Mouse (Mus musculus): Measurements from ENCODE around the gene Tldc1. TPM values are rescaled to one million over a fixed set of nuclear protein-coding genes. Genes with fewer than 3 reads are reported as not detected.

Gene Tldc1
- polyA plus RNA-seq, 1 experiment from 2014 or later: 10.3 TPM

DNA sequence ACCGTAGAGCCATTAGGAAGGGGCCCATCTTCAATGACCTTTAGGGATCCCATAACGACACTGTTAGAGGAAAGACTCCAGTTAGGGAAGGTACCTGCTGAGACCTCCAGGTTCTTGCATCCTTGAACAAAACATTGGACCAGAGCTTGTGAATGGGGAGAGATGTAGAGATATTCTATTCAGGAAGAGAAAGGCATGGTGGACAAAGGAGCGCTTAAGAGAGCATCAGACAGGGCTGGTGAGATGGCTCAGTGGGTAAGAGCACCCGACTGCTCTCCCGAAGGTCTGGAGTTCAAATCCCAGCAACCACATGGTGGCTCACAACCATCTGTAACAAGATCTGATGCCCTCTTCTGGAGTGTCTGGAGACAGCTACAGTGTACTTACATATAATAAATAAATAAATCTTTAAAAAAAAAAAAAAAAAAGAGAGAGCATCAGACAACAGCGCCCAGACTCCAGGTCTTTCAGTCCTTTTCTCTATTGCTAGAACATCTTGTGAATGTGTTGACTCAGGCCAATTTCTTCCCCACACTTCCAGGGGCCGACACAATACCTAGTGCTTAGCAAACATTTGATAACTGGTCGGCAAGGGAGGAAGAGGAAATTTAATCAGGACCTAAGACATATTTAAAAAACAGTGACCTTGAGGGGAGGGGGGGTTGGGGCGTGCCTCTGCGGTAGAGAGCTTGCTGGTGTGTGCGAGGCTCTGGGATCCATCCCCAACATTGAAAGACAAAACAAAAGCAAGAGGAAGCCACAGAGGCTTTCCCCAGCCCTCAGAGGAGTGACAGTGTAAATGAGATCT, 40.9 kb downstream of the Tldc1 start:
- ATAC-seq (ENCODE audit: insufficient read depth) (no peak), DNase-seq (no peak)
- no peak overlapping the region for H3K4me2 ChIP-seq
- WGBS: 61% methylated on average over 11 of the region's 11 CpGs
- no peak overlapping the region for H3K9ac ChIP-seq
- H3K36me3 ChIP-seq (ENCODE audit: insufficient read depth): no peaks in the 10 kb centered on the region
- H3K4me3 ChIP-seq (ENCODE audit: low read depth, low read length): no peak overlapping the region
- no peak overlapping the region for H3K27ac ChIP-seq (ENCODE audit: low read depth)
- H3K4me1 ChIP-seq (ENCODE audit: insufficient read depth): no peaks in the 10 kb centered on the region
- no peaks in the 10 kb centered on the region for H3K9me3 ChIP-seq (ENCODE audit: low read depth, low read length)
- TF ChIP-seq CTCF (IDR thresholded peaks at IDR 0.05; ENCODE audit: low read depth): no peak
- no peaks in the 10 kb centered on the region for H3K27me3 ChIP-seq (ENCODE audit: insufficient read depth, low read length)

GRCm38 (mm10) chr8:119736348-119736917, 41.8 kb downstream of the Tldc1 start:
- WGBS: 84% methylated on average over 10 of the region's 10 CpGs
- H3K4me2 ChIP-seq: no peak overlapping the region
- DNase-seq: no peak
- no peak overlapping the region for H3K27ac ChIP-seq (ENCODE audit: low read depth)
- no peaks in the 10 kb centered on the region for H3K27me3 ChIP-seq (ENCODE audit: insufficient read depth, low read length)
- no peaks in the 10 kb centered on the region for H3K9me3 ChIP-seq (ENCODE audit: low read depth, low read length)
- no peak overlapping the region for H3K9ac ChIP-seq
- TF ChIP-seq CTCF (IDR thresholded peaks at IDR 0.05; ENCODE audit: low read depth): no peak
- ATAC-seq (ENCODE audit: insufficient read depth): no peak
- H3K36me3 ChIP-seq (ENCODE audit: insufficient read depth): no peaks in the 10 kb centered on the region
- H3K4me1 ChIP-seq (ENCODE audit: insufficient read depth): no peaks in the 10 kb centered on the region
- H3K4me3 ChIP-seq (ENCODE audit: low read depth, low read length): no peak overlapping the region

- no peak for TF ChIP-seq CTCF (IDR thresholded peaks at IDR 0.05; ENCODE audit: low read depth)
- Histone ChIP-seq H3K36me3 (ENCODE audit: insufficient read depth) (no peaks in the 10 kb centered on the region), H3K27ac (ENCODE audit: low read depth) (no peak overlapping the region), H3K4me2 (no peak overlapping the region), H3K4me3 (ENCODE audit: low read depth, low read length) (no peak overlapping the region), H3K27me3 (ENCODE audit: insufficient read depth, low read length) (no peaks in the 10 kb centered on the region), H3K9ac (no peak overlapping the region), H3K9me3 (ENCODE audit: low read depth, low read length) (no peaks in the 10 kb centered on the region), H3K4me1 (ENCODE audit: insufficient read depth) (no peaks in the 10 kb centered on the region)
- ATAC-seq (ENCODE audit: insufficient read depth) (no peak), DNase-seq (no peak)
- WGBS: 77% methylated on average over 13 of the region's 13 CpGs
Measured at GRCm38 (mm10) chr8:119732072-119732471, 46.1 kb downstream of the Tldc1 start.

DNA sequence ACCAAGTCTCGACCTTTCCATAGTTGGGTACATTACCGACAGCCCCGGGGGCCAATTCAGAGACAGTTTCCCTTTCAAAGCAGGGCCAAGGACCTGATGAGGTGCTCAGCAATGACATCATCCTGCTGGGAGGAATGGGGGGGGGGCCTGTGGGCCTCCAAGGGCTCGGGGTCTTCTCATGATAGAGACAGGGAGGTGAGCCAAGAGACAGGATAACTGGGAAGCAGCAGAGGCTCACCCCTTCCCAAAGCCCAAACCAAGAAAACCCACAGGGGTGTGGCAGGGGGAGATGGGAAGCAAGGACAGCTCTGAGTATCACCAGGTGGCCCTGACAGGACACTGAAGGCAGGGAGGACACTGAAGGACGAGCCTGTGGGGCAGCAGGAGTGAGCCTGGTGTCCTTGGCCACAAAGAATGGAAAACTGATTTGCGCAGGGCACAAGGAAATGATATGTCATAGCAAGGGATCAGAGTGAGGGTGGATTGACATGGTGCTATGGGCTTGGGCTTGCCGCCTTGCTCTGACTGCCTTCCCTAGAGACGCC, 49.8 kb downstream of the Tldc1 start:
- H3K36me3 ChIP-seq (ENCODE audit: insufficient read depth): no peaks in the 10 kb centered on the region
- H3K27ac ChIP-seq (ENCODE audit: low read depth): no peak overlapping the region
- no peaks in the 10 kb centered on the region for H3K9me3 ChIP-seq (ENCODE audit: low read depth, low read length)
- whole genome bisulfite sequencing: 78% methylated on average over 8 of the region's 8 CpGs
- DNase-seq: no peak
- no peak overlapping the region for H3K4me3 ChIP-seq (ENCODE audit: low read depth, low read length)
- H3K4me2 ChIP-seq: no peak overlapping the region
- H3K9ac ChIP-seq: no peak overlapping the region
- no peak for TF ChIP-seq CTCF (IDR thresholded peaks at IDR 0.05; ENCODE audit: low read depth)
- no peak for ATAC-seq (ENCODE audit: insufficient read depth)
- H3K27me3 ChIP-seq (ENCODE audit: insufficient read depth, low read length): no peaks in the 10 kb centered on the region
- no peaks in the 10 kb centered on the region for H3K4me1 ChIP-seq (ENCODE audit: insufficient read depth)

DNA sequence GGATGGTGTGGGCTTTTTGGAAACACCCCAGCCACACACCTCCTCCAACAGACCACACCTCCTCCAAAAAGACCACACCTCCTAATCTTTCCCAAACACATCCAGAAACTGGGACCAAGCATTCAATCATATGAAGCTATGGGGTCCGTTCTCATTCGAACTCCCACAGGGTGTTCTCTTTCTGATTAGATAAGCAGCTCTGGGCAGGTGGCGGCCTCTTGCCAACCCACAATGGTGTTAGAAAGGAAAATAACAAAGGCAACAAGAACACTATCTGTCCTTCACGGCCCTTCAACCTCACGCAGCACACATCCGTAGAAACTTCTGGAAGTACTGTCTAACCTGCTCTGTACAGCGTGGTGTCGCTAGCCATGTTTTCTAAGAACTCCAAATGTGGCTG, 51.1 kb downstream of the Tldc1 start:
- no peak for ATAC-seq (ENCODE audit: insufficient read depth)

GRCm38 (mm10) chr8:119724596-119724995, 53.6 kb downstream of the Tldc1 start:
- no peak overlapping the region for H3K4me3 ChIP-seq (ENCODE audit: low read depth, low read length)
- 65% methylated on average over 6 of the region's 6 CpGs for WGBS
- no peak for ATAC-seq (ENCODE audit: insufficient read depth)
- no peaks in the 10 kb centered on the region for H3K9me3 ChIP-seq (ENCODE audit: low read depth, low read length)
- H3K27me3 ChIP-seq (ENCODE audit: insufficient read depth, low read length): no peaks in the 10 kb centered on the region
- no peak overlapping the region for H3K4me2 ChIP-seq
- no peaks in the 10 kb centered on the region for H3K36me3 ChIP-seq (ENCODE audit: insufficient read depth)
- TF ChIP-seq CTCF (IDR thresholded peaks at IDR 0.05; ENCODE audit: low read depth): no peak
- DNase-seq: no peak
- no peak overlapping the region for H3K27ac ChIP-seq (ENCODE audit: low read depth)
- H3K4me1 ChIP-seq (ENCODE audit: insufficient read depth): no peaks in the 10 kb centered on the region
- no peak overlapping the region for H3K9ac ChIP-seq

More for the DNA sequence above, 51.1 kb downstream of the Tldc1 start:
- no peak overlapping the region for H3K9ac ChIP-seq
- no peak overlapping the region for H3K4me2 ChIP-seq
- no peaks in the 10 kb centered on the region for H3K9me3 ChIP-seq (ENCODE audit: low read depth, low read length)
- 74% methylated on average over 8 of the region's 8 CpGs for WGBS
- H3K4me3 ChIP-seq (ENCODE audit: low read depth, low read length): no peak overlapping the region
- no peaks in the 10 kb centered on the region for H3K4me1 ChIP-seq (ENCODE audit: insufficient read depth)
- no peak for TF ChIP-seq CTCF (IDR thresholded peaks at IDR 0.05; ENCODE audit: low read depth)
- H3K27ac ChIP-seq (ENCODE audit: low read depth): no peak overlapping the region
- H3K36me3 ChIP-seq (ENCODE audit: insufficient read depth): no peaks in the 10 kb centered on the region
- no peaks in the 10 kb centered on the region for H3K27me3 ChIP-seq (ENCODE audit: insufficient read depth, low read length)
- DNase-seq: no peak

- Histone ChIP-seq H3K27ac (ENCODE audit: low read depth) (no peak overlapping the region), H3K4me1 (ENCODE audit: insufficient read depth) (no peaks in the 10 kb centered on the region), H3K4me3 (ENCODE audit: low read depth, low read length) (no peak overlapping the region), H3K4me2 (no peak overlapping the region), H3K36me3 (ENCODE audit: insufficient read depth) (no peaks in the 10 kb centered on the region), H3K9ac (no peak overlapping the region), H3K27me3 (ENCODE audit: insufficient read depth, low read length) (no peaks in the 10 kb centered on the region), H3K9me3 (ENCODE audit: low read depth, low read length) (no peaks in the 10 kb centered on the region)
- no peak for ATAC-seq (ENCODE audit: insufficient read depth)
- DNase-seq: no peak
- TF ChIP-seq CTCF (IDR thresholded peaks at IDR 0.05; ENCODE audit: low read depth): no peak
- 30% methylated on average over 4 of the region's 4 CpGs for whole genome bisulfite sequencing
Measured at GRCm38 (mm10) chr8:119723676-119724075, 54.5 kb downstream of the Tldc1 start.
